Mouse (Mus musculus): ENCODE results near the gene Tom1l1. TPM values are rescaled to one million over a fixed set of nuclear protein-coding genes. Genes with fewer than 3 reads are reported as not detected.

The Tom1l1 gene
- polyA plus RNA-seq, 1 experiment = 2.6 TPM

- Histone ChIP-seq H3K4me1 (replicated peaks; ENCODE audit: control insufficient read depth, insufficient read depth, low read length) (no peaks in the 10 kb centered on the region), H3K27ac (ENCODE audit: control insufficient read depth, insufficient read depth, low read length) (no peak overlapping the region), H3K27me3 (ENCODE audit: control insufficient read depth, insufficient read depth, low read length) (no peaks in the 10 kb centered on the region), H3K4me3 (ENCODE audit: control insufficient read depth, insufficient read depth, low read length) (no peak overlapping the region), H3K36me3 (ENCODE audit: control insufficient read depth, insufficient read depth, low read length) (no peaks in the 10 kb centered on the region)
- TF ChIP-seq POLR2A (IDR thresholded peaks at IDR 0.05; ENCODE audit: control insufficient read depth, extremely low read depth, insufficient read depth, low read length, poor library complexity) (no peak), CTCF (IDR thresholded peaks at IDR 0.05; ENCODE audit: borderline replicate concordance, control insufficient read depth, extremely low read depth, insufficient read depth, low read length, poor library complexity) (no peak)
- DNase-seq = no peak
- 90% methylated on average over 1 of the region's 1 CpGs for WGBS
Observed at GRCm38 (mm10) chr11:90627751-90628150, 60.4 kb downstream of the Tom1l1 start.

DNA sequence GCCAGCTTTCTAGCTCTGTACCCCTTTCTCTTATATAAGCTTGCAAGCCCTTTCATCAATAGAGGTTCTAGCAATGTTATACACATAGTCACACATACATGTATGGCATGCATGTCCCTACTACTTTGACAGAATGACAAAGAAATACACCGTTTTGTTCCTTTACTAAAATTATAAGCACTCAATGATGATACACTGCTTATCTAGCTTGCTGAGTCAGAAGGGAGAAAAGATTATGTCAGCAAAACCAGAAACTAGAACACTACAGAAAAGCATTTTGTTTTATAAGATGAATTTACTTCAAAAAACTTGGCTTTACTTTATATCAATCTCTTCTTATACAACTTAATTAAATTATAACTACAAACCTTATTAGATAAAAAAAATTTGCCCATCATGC, 63.0 kb downstream of the Tom1l1 start:
- H3K27me3 ChIP-seq (ENCODE audit: control insufficient read depth, insufficient read depth, low read length) = no peaks in the 10 kb centered on the region
- no peaks in the 10 kb centered on the region for H3K36me3 ChIP-seq (ENCODE audit: control insufficient read depth, insufficient read depth, low read length)
- no peak overlapping the region for H3K4me3 ChIP-seq (ENCODE audit: control insufficient read depth, insufficient read depth, low read length)
- no peak for TF ChIP-seq CTCF (IDR thresholded peaks at IDR 0.05; ENCODE audit: borderline replicate concordance, control insufficient read depth, extremely low read depth, insufficient read depth, low read length, poor library complexity)
- TF ChIP-seq POLR2A (IDR thresholded peaks at IDR 0.05; ENCODE audit: control insufficient read depth, extremely low read depth, insufficient read depth, low read length, poor library complexity) = no peak
- no peak for DNase-seq
- H3K27ac ChIP-seq (ENCODE audit: control insufficient read depth, insufficient read depth, low read length) = no peak overlapping the region
- no peaks in the 10 kb centered on the region for H3K4me1 ChIP-seq (replicated peaks; ENCODE audit: control insufficient read depth, insufficient read depth, low read length)
- WGBS = 93% methylated on average over 1 of the region's 1 CpGs

DNA sequence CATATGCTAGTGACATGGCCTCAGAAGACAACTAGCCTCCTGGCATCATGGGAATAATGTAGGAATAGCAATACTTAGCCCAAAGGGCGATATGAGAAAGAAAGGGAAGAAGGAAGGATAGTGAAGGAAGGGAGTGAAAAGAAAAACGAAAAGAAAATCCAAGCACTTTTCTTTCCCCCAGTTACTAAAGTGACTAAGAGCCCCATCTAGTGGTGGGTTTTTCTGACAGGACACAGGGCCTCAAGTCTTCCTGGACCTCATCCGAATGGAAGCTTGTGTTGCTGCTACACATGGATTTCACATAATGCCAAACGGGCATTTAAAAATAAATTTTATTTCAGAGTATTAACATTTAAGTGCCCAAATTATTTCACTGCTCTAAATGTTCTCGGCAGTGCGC, 64.7 kb downstream of the Tom1l1 start:
- no peak for TF ChIP-seq CTCF (IDR thresholded peaks at IDR 0.05; ENCODE audit: borderline replicate concordance, control insufficient read depth, extremely low read depth, insufficient read depth, low read length, poor library complexity)
- no peak for TF ChIP-seq POLR2A (IDR thresholded peaks at IDR 0.05; ENCODE audit: control insufficient read depth, extremely low read depth, insufficient read depth, low read length, poor library complexity)
- no peak overlapping the region for H3K27ac ChIP-seq (ENCODE audit: control insufficient read depth, insufficient read depth, low read length)
- no peak overlapping the region for H3K4me3 ChIP-seq (ENCODE audit: control insufficient read depth, insufficient read depth, low read length)
- no peaks in the 10 kb centered on the region for H3K36me3 ChIP-seq (ENCODE audit: control insufficient read depth, insufficient read depth, low read length)
- DNase-seq = peak; percentile 38
- H3K27me3 ChIP-seq (ENCODE audit: control insufficient read depth, insufficient read depth, low read length) = no peaks in the 10 kb centered on the region
- no peaks in the 10 kb centered on the region for H3K4me1 ChIP-seq (replicated peaks; ENCODE audit: control insufficient read depth, insufficient read depth, low read length)
- WGBS = 44% methylated on average over 6 of the region's 6 CpGs

- Histone ChIP-seq H3K4me1 (replicated peaks; ENCODE audit: control insufficient read depth, insufficient read depth, low read length) (no peaks in the 10 kb centered on the region), H3K27me3 (ENCODE audit: control insufficient read depth, insufficient read depth, low read length) (no peaks in the 10 kb centered on the region), H3K36me3 (ENCODE audit: control insufficient read depth, insufficient read depth, low read length) (no peaks in the 10 kb centered on the region), H3K27ac (ENCODE audit: control insufficient read depth, insufficient read depth, low read length) (no peak overlapping the region), H3K4me3 (ENCODE audit: control insufficient read depth, insufficient read depth, low read length) (no peak overlapping the region)
- DNase-seq = no peak
- no peak for TF ChIP-seq POLR2A (IDR thresholded peaks at IDR 0.05; ENCODE audit: control insufficient read depth, extremely low read depth, insufficient read depth, low read length, poor library complexity)
- 96% methylated on average over 7 of the region's 7 CpGs for WGBS
Observed at GRCm38 (mm10) chr11:90622500-90622899, 65.7 kb downstream of the Tom1l1 start.

DNA sequence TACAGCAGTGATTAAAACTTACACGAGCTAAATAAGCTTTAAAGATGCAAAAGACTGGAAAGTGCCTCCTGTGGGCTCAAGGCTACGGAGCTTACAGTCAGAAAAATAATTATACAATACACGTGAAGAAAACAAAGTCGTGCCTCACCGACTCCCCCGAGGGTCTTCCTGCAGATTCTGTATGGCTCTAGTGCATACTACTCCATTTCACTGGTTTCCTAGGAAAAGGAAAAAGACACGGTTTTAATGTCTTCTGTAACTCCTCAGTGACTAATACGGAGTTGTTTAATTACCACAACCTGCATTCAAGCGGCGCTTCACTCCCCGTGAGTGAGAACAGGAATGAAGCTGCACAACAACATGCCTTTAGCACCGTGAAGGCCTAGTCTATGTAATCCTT, 66.1 kb downstream of the Tom1l1 start:
- Histone ChIP-seq H3K4me3 (ENCODE audit: control insufficient read depth, insufficient read depth, low read length) (no peak overlapping the region), H3K4me1 (replicated peaks; ENCODE audit: control insufficient read depth, insufficient read depth, low read length) (no peaks in the 10 kb centered on the region), H3K27ac (ENCODE audit: control insufficient read depth, insufficient read depth, low read length) (no peak overlapping the region), H3K27me3 (ENCODE audit: control insufficient read depth, insufficient read depth, low read length) (no peaks in the 10 kb centered on the region), H3K36me3 (ENCODE audit: control insufficient read depth, insufficient read depth, low read length) (no peaks in the 10 kb centered on the region)
- no peak for DNase-seq
- TF ChIP-seq CTCF (IDR thresholded peaks at IDR 0.05; ENCODE audit: borderline replicate concordance, control insufficient read depth, extremely low read depth, insufficient read depth, low read length, poor library complexity) = no peak
- TF ChIP-seq POLR2A (IDR thresholded peaks at IDR 0.05; ENCODE audit: control insufficient read depth, extremely low read depth, insufficient read depth, low read length, poor library complexity) = no peak
- 94% methylated on average over 12 of the region's 12 CpGs for WGBS

GRCm38 (mm10) chr11:90616431-90616830, 71.7 kb downstream of the Tom1l1 start:
- no peaks in the 10 kb centered on the region for H3K4me1 ChIP-seq (replicated peaks; ENCODE audit: control insufficient read depth, insufficient read depth, low read length)
- no peak for TF ChIP-seq POLR2A (IDR thresholded peaks at IDR 0.05; ENCODE audit: control insufficient read depth, extremely low read depth, insufficient read depth, low read length, poor library complexity)
- no peak for TF ChIP-seq CTCF (IDR thresholded peaks at IDR 0.05; ENCODE audit: borderline replicate concordance, control insufficient read depth, extremely low read depth, insufficient read depth, low read length, poor library complexity)
- DNase-seq = no peak

DNA sequence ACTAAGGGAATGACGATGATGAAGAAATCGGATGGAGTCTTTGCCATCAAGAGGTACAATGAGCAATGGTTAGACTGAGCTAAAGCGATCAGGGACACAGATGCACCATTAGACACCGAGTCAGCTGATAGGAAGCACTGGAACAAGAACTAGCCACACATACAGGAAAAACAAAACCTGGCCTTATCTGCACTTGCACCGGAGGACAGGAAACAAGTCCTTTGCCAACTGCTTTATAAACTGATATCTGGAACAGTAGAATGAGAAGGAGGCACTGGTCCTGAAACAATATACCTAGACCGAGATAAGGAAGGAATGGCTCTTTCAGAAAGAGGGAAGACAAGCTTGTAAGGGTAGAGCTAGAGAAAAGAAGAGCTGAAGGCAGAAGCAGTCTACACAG, 73.4 kb downstream of the Tom1l1 start:
- DNase-seq = no peak
- Histone ChIP-seq H3K4me1 (replicated peaks; ENCODE audit: control insufficient read depth, insufficient read depth, low read length) (no peaks in the 10 kb centered on the region), H3K27me3 (ENCODE audit: control insufficient read depth, insufficient read depth, low read length) (no peaks in the 10 kb centered on the region), H3K4me3 (ENCODE audit: control insufficient read depth, insufficient read depth, low read length) (no peak overlapping the region), H3K27ac (ENCODE audit: control insufficient read depth, insufficient read depth, low read length) (no peak overlapping the region), H3K36me3 (ENCODE audit: control insufficient read depth, insufficient read depth, low read length) (no peaks in the 10 kb centered on the region)
- TF ChIP-seq CTCF (IDR thresholded peaks at IDR 0.05; ENCODE audit: borderline replicate concordance, control insufficient read depth, extremely low read depth, insufficient read depth, low read length, poor library complexity) (no peak), POLR2A (IDR thresholded peaks at IDR 0.05; ENCODE audit: control insufficient read depth, extremely low read depth, insufficient read depth, low read length, poor library complexity) (no peak)
- WGBS = 61% methylated on average over 6 of the region's 6 CpGs

More at GRCm38 (mm10) chr11:90616431-90616830, 71.7 kb downstream of the Tom1l1 start:
- H3K36me3 ChIP-seq (ENCODE audit: control insufficient read depth, insufficient read depth, low read length) = no peaks in the 10 kb centered on the region
- no peaks in the 10 kb centered on the region for H3K27me3 ChIP-seq (ENCODE audit: control insufficient read depth, insufficient read depth, low read length)
- H3K27ac ChIP-seq (ENCODE audit: control insufficient read depth, insufficient read depth, low read length) = no peak overlapping the region
- H3K4me3 ChIP-seq (ENCODE audit: control insufficient read depth, insufficient read depth, low read length) = no peak overlapping the region
